Mouse (Mus musculus) left cerebral cortex, postnatal 14 days (tissue): ENCODE measurements around the gene Iqch. TPM values are rescaled to one million over a fixed set of nuclear protein-coding genes. Genes with fewer than 3 reads are reported as not detected.
A peak's percentile ranks its signal among the peaks of the same experiment; 100 is the strongest.
"Not testable (repeated sequence)": the region's sequence is repeated elsewhere in the genome, so short reads cannot be mapped to it uniquely, and the experiment has no call there.

Source experiments
- DNase-seq, 2 experiments: peaks; one replicate each; pipeline ENCODE4 v3.0.0; 2021 to 2022; ENCODE audit warnings: low spot score in 2 of 2, mixed read lengths in 1 of 2
- intact Hi-C: fragments of 180-260 bp; cut with DNase I; formaldehyde crosslinking; loops from one replicate; pipeline ENCODE4 v1.15.1; 2025
- total RNA-seq, 2 experiments: library from RNA; stranded (reverse); gene quantifications; 2 replicates each; pipeline ENCODE4 v1.2.3; 2021

Gene Iqch
- total RNA-seq, 2 experiments from 2014 or later = 0.19 TPM; not detected in 1

DNA sequence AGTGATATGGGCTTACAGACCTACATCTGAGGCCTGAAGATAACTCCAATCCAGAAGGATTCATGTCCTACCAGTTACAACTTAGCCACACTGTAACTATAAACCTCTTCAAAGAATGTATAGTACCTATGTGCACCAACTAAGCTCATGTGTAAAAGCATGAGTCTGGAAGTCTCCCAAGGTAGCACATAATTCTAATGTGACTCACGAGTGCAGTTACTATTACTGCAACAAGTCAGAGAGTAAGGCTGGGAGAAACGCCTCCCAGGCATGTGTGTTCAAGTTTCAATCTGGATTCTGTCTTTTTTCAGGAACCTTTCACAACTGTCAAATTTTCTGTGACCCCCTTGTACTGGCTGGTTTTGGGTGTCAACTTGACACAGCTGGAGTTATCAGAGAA, 22.2 kb downstream of the Iqch start:
- DNase-seq = no peak
- intact Hi-C loops = no loop called here

GRCm38 (mm10) chr9:63579644-63580043, 22.6 kb downstream of the Iqch start:
- DNase-seq = no peak
- intact Hi-C loops = loop anchor here (10.0 kb wide), 1 partner anchor 265 kb away; no protein-coding TSS in a partner anchor

DNA sequence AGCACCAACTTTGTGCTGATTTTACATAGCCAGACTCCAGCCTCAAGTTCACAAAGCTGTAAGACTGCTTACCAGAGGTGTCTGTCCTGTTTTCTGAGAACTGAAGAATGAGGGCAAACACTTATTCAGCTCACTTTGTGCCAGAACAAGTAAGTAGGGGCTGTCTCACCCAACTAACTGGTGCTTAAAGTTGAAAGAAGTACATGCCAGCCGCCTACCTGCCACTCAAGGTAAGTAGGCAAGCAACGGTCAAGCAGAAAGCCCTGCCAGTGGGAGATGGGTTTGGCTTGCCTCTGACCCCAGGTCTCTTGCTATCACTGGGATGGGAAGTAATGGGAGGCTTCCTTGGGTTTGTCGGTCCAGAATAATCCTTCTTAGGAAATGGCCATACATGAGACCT, 24.8 kb downstream of the Iqch start:
- no peak for DNase-seq
- intact Hi-C loops = loop anchor here (10.0 kb wide), 1 partner anchor 267 kb away; no protein-coding TSS in a partner anchor

GRCm38 (mm10) chr9:63572874-63573273, 29.4 kb downstream of the Iqch start:
- intact Hi-C loops = loop anchor here (10.0 kb wide), 1 partner anchor 272 kb away; no protein-coding TSS in a partner anchor
- no peak for DNase-seq

GRCm38 (mm10) chr9:63571895-63572294, 30.4 kb downstream of the Iqch start:
- no peak for DNase-seq

DNA sequence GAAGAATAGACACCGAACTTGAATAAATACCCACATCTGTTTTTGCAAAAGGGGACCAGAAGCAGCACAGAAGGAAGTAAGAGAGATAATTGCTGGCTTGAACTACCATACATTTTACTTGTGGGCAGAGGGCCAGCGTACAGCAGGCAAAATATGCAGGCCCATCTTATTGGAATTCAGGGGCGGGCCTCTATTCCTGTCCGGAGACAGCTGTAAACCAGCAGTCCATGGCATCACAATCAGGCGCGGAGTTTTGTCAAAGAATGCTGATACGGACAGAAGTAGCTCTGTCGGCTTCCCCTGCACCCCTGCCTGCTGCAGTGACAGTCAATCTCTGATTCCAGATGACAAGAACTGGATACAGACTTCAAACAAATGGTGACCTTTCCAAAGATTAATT, 33.5 kb downstream of the Iqch start:
- no peak for DNase-seq
- intact Hi-C loops = no loop called here

More at GRCm38 (mm10) chr9:63571895-63572294, 30.4 kb downstream of the Iqch start:
- intact Hi-C loops = loop anchor here (10.0 kb wide), 1 partner anchor 273 kb away; no protein-coding TSS in a partner anchor

GRCm38 (mm10) chr9:63568314-63568713, 34.0 kb downstream of the Iqch start:
- intact Hi-C loops = no loop called here
- no peak for DNase-seq

DNA sequence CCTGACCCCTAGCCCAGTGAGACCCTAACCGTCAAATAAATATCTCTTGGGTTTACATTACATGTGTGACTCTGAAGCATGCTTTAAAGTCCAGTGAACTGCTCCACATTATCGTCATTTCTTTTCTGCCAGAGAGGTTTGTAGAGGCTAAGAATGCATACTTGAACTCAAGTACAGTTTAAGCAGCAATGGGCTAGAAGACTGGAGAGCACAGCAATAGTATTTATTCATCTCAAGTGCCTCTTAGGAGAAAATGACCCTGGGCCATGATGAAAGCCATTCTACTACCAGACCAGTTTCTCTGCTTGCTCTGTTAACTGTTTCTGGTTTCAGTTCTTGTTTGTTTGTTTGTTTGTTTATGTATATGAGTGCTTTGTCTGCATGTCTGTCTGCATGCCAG, 38.9 kb downstream of the Iqch start:
- no peak for DNase-seq
- intact Hi-C loops = no loop called here

GRCm38 (mm10) chr9:63561931-63562330, 40.4 kb downstream of the Iqch start:
- DNase-seq = no peak
- intact Hi-C loops = no loop called here

DNA sequence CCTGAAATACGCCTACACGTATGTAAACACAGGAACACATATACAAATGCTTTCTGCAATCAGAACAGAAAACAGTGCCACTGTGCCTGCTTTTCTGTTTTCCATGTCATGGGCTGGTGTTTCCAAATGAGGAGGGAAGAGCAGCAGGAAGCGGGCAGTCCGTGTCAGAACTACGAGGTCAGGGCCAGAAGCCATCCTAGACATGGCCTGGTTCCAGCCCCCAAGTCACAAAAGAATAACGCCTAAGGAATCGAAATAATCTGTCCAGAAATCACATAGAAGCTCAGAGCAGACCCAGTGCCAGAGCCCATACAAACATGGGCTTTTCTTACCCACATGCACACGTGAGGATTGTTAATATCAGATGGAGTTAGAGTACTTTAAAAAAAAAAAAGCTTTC, 45.4 kb downstream of the Iqch start:
- intact Hi-C loops = no loop called here
- DNase-seq = no peak

- no peak for DNase-seq
- intact Hi-C loops = no loop called here
Measured at GRCm38 (mm10) chr9:63556316-63556715, 46.0 kb downstream of the Iqch start.

- no peak for DNase-seq
- intact Hi-C loops = no loop called here
Measured at GRCm38 (mm10) chr9:63555460-63555990, 46.8 kb downstream of the Iqch start.

- intact Hi-C loops = no loop called here
- DNase-seq = peak in 1 of 2 experiments; percentile 28
Measured at GRCm38 (mm10) chr9:63553628-63554027, 48.7 kb downstream of the Iqch start.

GRCm38 (mm10) chr9:63550701-63551100, 51.6 kb downstream of the Iqch start:
- DNase-seq, intact Hi-C loops: not testable (repeated sequence)

DNA sequence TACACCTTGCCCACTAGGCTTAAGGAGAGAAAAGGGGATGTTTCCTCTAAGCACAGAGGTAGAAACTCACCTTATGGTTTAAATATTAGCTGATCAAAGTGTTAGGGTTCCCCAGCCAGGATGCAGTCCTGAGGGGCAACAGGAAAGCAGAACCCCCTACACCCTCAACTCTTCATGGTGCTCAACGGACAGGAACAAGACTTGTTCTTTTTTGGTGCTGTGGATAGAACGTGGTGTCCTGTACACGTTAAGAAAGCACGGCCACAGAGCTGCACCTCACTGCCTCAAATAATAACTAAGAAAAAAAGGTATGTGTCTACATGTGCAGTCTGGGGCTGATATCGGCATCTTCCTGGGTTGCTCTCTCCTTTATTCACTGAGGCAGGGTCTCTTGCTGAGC, 53.3 kb downstream of the Iqch start:
- DNase-seq = no peak
- intact Hi-C loops = no loop called here

DNA sequence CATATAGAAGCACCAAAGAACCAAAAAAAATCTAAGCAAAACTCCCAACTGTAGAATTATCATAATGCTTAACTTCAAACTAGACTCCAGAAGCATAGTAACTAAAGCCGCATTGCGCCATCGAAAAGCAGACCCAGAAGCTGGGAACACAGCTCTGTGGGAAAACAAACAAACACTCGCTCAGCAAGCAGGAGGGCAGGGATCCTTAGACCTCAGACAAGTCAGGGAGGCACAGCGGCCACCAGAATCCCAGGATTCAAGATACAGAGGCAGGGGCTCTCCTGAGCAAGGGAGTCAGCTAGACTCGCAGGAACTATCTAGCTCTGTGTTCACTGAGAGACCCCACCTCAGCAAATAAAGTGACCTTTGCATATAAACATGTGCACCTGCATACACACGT, 60.4 kb downstream of the Iqch start:
- intact Hi-C loops = no loop called here
- DNase-seq = no peak

GRCm38 (mm10) chr9:63541301-63541700, 61.0 kb downstream of the Iqch start:
- intact Hi-C loops = no loop called here
- DNase-seq = no peak

DNA sequence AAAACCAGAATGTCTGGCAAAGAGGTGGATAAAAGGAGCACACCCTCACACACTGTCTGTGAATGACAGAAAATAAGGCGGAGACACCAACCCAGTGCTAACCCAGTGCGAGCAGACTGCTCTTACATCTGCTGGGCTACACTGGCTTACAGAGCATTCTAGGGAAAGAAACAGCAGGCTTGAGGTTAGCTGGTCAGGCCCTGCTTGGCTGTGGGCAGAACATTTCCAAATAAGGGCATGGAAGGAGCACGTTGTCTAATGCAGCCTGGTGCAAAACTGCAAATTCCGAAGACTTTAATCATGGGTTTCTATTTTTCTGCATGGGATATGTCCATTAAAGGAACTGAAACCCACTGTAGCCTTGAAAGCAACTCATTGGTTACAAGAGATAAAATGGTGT, 64.8 kb downstream of the Iqch start:
- DNase-seq = no peak
- intact Hi-C loops = no loop called here

DNA sequence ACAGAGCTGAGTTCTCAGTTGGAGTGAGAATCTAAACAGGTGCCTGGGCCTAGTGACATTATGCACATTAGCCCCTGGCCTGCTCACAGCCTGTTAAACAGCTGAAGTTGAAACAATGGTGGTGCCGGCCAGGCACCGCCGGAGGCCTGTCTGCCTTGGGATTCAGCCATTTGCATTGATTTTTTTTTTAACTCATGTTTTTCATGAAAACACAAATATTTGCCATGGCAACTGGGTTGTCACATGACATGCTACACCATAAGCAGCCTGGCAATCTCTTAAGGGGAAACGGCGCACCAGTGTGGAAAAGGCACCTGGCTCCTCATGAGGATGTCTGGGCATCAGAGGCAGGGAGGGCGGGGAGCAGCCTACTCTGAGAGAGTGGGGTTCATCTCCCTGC, 67.3 kb downstream of the Iqch start:
- intact Hi-C loops = no loop called here
- peak in 1 of 2 experiments; percentile 30 for DNase-seq

- intact Hi-C loops = no loop called here
- DNase-seq = no peak
Measured at GRCm38 (mm10) chr9:63534371-63534780, 67.9 kb downstream of the Iqch start.

DNA sequence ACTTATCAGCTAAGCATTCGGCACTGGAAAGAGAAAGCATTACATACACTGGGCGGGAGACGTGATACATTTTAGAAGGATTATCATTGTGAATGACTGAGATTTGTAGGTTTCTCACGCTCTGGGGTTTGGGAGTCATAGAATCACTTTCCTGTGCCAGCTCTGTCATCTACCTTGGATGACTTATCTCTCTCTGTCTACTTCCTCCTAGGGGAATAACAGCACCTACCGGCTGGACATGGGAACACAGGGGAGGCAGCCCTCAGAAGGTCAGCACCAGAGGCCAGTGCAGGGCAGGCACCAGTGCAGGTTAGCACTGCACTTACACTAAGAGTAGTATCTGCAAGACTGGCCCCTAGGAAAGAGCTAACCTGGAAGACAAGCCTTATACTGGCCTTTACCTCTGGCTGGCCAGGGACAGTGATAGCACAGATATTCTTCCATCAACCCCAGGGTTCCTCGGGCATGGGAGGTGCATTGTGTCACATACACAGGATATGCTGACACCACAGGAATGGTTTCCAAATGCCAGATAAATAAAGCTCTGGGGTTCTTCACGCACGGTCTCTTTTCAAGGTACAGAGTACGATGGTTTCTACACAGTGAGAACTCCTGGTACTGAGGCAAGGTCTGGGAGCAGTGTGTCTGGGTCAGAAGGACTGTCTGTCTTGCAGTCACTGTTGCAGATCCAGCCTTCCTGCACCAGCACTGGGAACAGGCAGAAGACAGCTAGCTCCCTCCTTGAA, 69.2 kb downstream of the Iqch start:
- intact Hi-C loops = no loop called here
- DNase-seq = no peak
